Mouse (Mus musculus): ENCODE data around the gene Tmem242.

Gene Tmem242

DNA sequence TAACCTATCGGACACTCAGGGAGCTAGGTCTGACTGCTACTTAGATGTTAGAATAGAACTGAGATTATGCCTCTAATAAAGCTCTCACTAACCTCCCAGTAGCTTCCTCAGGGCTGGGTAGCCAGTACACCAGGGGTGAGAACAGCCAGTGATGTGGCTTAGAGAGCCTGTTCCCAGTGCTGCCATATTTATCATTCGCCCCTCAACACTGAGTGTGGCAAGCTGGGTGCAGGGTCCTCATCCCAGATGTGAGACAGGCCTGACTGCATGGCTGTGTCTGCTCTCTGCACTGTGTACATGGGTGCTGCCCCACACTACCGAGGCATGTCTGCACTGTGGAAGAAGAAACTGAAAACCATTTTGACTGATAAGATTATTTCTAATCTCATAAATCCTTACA lies 26.0 kb downstream of the Tmem242 start:
- DNase-seq, result no peak

DNA sequence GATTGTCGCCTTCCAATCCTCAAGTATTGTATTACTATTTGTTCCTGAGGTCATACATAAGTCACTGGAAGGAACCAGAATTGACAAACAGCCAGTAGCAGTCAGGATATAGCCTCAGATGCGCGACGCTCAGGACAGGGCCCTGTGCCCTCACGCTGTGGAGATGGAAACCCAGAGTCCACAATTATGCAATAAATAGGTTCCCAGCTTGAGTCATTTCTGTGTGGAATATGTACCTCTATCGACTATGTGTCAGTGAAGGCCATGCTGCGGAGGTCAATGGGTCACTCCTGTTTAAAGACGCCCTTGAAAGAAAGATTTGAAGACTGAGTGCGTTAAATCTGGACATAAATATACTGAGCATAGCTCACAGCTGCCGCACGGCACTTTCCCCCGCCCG lies 26.7 kb downstream of the Tmem242 start:
- no peak for DNase-seq

- no peak for DNase-seq
These were observed 27.3 kb downstream of the Tmem242 start for GRCm38 (mm10) chr17:5412740-5413139.

GRCm38 (mm10) chr17:5412301-5412700 lies 27.8 kb downstream of the Tmem242 start:
- DNase-seq, result no peak

DNA sequence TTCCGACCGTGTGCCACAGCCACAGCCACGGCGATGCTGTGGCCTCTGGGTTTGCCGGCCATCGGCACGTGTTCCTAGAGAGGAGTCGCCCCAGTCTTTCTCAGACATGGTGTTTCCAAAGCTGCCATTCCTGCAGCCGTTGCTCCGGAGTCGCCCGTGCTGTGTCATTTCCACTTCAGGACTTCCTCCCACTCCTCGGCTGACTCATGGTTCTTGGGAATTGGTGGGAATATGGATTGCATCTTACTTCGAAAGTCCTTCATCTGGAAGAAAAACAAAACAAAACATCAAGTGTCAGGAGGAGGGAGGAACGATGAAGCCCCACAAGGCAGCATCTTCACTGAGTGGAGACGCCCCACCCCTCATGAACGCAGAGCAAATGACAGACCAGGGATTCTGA lies 28.9 kb downstream of the Tmem242 start:
- DNase-seq, result no peak

DNA sequence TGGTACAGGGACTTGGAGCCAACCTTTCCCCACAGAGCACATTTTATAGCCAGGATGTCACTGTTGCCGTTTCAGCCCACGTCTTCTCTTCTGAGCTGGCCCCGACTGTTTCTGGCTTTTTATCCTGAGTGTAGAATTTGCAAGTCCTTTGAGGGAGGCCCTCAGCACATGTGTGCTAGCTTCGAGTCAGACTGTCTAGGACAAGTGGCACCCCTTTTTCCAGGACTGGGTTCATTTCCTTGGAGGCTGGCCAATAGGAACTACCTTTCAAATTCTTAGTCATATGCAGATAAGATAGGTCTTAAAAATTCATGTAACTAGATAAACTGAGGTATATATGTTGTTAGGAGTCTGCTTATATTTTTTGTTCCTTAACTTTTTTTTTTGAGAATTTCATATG lies 29.7 kb downstream of the Tmem242 start:
- DNase-seq, result no peak

DNA sequence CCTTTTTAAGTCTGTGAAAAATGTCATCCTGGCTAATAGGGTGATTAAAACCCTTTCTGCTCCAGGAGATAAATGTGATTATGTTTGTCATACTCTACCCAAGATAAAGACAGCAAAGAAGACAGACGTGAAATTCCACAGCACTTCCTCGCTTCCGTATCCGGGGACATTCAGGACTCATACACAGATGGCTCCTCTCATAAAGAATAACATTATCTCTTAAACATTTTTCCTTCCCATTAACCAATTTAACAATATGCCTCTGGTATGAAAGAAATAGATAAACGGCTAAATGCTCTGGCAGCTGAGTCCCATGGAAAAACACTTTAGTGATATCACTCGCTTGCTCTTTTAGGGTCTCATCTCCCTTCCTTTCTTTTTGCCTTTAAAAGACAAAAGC lies 33.0 kb downstream of the Tmem242 start:
- DNase-seq, result no peak

DNA sequence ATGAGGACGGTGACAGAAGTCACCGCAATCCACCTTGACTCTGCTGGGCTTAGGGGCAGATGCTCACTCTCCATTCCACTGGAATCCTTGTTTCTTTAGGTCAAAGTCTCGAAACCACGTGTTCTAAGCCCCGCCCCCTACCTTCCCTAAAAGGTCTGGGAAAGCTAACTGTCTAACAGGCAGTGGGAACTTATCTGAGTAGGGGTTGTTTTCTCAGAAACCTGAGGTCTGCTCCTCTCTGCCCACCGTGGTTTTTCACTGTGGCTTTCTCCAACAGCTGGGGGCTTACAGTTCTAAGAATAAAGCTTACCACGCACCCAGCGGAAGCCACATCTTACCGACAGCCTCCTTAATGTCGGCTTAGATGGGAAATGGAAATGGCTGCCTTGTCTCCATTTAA lies 33.5 kb downstream of the Tmem242 start:
- no peak for DNase-seq

DNA sequence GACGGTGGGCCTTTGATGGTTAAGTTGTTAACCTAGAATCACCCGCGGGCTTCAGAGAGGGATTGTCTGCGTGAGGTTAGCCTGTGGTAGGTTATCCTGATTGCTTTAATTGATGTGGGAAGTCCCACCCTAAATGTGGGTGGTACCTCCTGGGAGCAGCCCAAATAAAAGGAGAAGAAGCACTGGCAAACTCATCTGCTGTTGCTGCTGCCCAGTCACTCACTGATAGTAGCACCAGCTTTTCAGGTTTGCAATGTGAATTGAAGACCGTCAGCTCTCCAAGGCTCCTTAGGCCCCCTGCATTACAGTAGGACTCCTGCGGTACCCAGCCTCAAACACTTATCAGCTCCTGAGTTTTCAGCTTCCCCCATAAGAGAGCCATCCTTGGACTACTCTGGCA lies 36.2 kb downstream of the Tmem242 start:
- no peak for DNase-seq

DNA sequence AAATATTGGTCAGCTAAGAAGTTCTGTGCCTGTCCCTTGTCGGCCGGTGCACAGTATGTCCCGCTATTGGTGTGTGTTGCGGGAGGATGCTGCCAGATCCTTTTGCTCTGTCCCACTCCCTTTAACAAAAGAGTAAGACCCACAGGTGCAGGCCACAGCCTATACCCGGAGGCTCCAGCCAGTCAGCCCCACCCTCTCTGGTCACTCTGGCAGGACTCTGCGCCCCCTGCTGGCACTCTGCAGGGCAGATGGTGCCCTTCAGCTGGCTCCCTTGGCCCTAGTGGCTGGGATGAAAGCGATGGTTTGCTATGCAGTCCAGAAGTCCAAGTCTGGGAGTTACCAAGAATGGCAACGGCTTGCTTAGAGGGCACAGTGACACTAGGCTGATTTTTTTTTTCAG lies 37.4 kb downstream of the Tmem242 start:
- peak; percentile 72 for DNase-seq

DNA sequence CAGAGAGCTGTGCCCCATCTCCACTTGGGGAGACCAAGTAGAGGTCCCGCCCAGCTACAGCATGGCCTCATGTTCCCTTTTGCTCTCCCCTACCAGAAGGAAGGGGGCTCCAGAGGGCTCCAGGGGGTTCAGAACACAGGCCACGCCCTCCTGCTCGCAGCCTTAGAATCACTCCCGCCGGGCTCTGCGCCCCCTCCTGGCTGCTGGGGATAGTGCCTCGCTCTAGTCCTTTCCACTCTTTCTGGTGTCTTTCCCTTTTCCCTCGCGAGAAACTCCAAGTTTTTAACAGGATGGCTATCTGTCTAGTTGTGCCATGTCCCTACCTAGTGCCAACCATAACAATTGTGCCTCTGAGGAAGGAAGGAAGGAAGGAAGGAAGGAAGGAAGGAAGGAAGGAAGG lies 38.0 kb downstream of the Tmem242 start:
- DNase-seq, result peak; percentile 79

GRCm38 (mm10) chr17:5401288-5401687 lies 38.8 kb downstream of the Tmem242 start:
- DNase-seq, result no peak

- no peak for DNase-seq
These were observed 39.5 kb downstream of the Tmem242 start for GRCm38 (mm10) chr17:5400435-5401090.

DNA sequence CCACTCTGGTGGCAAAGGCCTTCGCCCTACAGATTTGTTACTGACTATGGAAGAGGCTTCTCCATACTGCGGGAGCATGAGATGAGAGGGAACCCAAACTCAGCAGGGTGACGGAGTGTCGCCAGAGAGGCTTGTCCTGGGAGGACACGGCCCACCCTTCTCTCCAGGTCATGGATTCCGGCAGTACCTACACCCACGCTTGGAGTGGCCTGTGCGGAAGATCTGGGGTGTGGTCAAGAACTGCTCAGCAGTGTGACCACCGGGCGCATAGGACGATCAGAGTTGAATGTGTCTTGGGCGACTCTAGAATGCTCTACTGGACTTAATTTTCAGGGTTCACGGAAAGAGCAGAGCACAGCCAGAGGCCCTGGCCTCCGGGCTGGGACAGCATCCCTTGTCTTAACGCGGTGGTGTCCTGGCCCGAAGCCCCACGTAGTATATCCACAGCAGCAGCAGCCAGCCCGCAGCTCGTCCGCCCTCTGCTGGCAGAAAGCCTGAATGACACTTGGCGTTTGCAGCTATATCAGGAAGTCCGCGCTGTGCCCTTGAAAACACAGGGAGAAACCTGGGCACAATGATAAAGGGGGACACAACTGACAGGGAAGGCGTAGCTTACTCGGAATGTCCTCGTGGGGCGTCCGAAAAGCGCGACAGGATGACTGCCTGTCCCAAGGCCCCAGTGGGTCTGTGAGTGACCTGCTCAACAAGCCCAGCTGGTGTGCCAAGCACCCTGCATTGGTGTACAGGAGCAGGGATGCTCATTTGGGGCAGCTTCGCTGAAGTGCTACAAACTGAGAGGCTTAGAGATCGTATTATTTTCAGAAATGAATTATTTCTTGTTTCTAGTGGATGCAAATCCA lies 42.7 kb downstream of the Tmem242 start:
- peak; percentile 89 for DNase-seq

- DNase-seq, result no peak
These were observed 43.8 kb downstream of the Tmem242 start for GRCm38 (mm10) chr17:5396213-5396612.

DNA sequence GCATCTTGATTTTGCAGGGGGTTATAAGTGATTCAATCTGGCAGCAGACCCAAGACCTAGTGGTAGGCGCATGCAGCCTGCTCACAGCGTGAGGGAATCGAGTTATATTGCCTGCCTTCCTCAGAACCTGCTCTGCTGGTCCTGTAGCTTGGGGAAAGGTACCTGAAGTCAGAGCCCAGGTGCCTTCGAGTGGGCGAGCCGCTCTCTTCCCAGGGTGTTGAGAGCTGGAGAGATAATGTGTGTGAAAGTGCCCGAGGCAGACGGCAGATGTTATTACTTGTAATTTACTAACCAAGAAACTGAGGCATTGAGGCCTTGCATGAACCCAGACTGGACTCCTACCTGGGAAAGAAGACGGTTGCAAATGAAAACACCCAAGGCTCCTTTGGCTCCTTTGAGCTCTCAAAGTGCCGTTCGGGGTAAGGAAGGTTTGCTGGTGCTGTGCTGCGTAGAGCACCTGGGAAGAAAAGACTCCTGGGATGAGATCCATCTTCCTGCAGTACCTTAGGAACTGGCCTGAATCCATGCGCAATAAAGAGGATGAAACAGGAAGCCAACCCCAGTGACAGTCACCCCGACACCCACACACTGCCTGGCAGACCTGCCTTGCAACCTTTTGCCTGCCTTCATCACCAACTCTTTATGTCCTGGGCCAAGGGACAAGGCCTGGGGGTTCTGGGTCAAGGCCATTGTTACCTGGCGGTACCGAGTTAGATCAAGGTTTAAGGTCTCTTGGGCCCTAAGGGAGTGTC lies 44.4 kb downstream of the Tmem242 start:
- no peak for DNase-seq

DNA sequence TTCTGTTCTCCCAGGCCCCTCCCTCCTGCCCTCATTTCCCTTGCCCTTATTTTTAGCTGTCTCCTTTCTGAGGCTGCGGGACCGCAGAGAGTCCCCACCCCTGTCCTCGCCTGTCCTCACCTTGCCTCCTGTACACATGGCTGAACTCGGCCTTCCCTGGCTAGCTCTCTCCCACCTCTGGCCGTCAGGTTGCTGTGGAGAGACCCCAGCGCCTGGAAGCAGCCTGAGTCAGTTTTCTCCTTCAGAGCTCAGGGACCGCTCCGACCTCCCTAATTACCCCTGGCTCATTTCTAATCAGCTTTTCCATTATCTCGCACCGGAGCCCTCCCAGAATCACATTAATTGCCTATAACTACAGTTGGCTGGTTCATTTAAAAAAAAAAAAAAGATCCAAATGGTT lies 49.4 kb downstream of the Tmem242 start:
- DNase-seq, result no peak

DNA sequence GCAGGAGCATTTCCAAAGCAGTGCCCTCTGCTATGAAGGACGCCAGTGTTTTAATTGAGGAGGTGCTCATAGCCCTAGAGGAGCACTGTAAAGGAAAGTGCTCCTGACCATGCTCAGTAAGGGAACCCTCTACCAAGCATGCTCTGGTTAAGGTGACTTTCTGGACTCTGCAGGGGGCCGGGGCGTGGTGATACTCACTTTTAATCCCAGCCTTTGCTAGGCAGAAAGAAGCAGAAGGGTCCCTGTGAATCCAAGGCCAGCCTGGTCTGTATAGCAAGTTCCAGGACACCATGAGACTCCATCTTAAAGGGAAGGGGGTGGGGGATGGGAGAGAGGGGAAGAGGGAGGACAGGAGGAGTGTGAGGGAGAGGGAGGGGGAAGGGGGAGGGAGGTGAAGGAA lies 51.7 kb downstream of the Tmem242 start:
- DNase-seq, result no peak

DNA sequence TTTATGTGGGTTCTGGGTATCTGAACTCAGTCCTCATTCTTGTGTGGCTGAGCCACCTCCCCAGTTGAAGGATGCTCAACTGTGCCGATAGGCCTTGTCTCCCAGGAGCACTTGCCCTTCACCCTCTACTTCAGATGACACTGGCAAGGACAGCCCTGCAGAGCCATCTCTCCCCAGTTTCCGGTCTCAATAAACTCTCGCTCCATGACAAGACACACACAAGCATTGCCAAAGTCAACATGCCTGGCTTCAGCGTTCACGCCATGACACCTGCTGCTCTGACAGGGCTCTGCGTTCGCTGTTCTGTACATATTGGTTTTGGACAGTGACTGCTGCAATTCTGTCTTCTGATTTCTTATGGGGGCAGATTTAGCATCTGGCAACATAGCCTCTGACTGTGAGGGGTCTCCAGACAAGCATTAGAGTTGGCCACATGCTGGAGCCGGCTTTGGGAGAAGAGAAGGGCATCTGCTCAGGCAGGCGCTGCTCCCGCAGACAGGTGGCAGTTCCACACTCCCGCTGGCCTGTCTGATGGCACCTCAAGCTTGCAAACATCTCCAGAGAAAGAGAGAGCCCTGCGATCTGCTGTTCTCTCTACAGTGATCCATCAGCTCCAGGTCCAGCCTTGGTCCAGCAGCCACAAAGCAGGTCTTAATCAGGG lies 53.0 kb downstream of the Tmem242 start:
- DNase-seq, result no peak

DNA sequence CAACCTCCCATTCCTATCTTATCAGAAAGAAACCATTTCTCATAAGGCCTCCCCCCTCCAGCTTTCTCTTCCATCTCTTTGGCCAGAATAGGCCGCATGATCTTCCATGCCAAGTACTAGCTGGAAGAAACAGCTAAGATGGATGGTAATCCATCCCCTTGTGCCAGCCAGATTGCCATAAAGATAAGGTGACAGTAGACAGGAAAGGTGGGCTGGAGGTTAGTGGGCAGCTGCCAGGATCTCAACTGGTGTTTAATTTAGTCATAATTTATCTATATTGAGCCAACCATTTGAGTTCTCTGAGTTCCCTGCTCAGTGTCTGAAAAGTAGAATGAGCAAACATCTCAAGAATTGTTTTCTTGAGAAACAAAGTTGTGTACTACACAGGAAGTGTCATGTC lies 54.4 kb downstream of the Tmem242 start:
- DNase-seq, result no peak

DNA sequence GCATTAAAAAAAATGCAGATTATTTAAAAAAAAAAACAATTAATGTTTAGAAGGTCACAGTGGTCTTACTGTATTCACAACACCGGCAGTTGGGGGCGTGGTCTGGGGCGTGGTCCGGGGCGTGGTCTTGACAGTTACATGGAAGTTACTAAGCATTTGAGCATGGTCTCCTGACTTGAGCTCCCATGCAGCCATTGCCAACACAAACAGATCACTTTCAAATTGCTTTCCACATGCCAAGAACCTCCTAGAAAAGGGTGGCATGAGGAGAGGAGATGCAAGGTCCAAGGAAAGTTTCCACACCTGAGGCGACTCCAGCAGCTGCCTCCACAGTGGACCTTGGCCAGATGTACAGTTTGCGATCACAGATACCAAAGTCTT lies 62.1 kb downstream of the Tmem242 start:
- no peak for DNase-seq

- DNase-seq, result no peak
These were observed 62.7 kb downstream of the Tmem242 start for GRCm38 (mm10) chr17:5377151-5377929.

- DNase-seq, result no peak
These were observed 67.1 kb downstream of the Tmem242 start for GRCm38 (mm10) chr17:5372951-5373350.

All from right cerebral cortex, postnatal 4 days (tissue).